22 mouse cellular contexts compared by ENCODE assay signal in genomic region chr10:92606761-92607160, GRCm38 (mm10).
DNase-seq lines count a peak whose midpoint lies in the region; ATAC-seq lines count a peak whose summit lies in the region.
"Had no signal": no experiment of that assay in that cellular context is flagged by ENCODE, and none has a peak within 500 bp of the region (broad histone marks: within the 10 kb centered on the region; RNA-seq: fewer than 3 reads in every experiment).

No protein-coding gene starts in this region.

- no peak overlapping the region for H3K4me2 ChIP-seq in heart, embryonic 12.5 days
- H3K4me2 ChIP-seq: embryonic facial prominence, embryonic 15.5 days; forebrain, embryonic 12.5 days; hindbrain, embryonic 13.5 days; liver, embryonic 12.5 days; lung, embryonic 14.5 days had no signal

- no peak for ATAC-seq in heart, embryonic 12.5 days (ENCODE audit: insufficient number of reproducible peaks, low FRiP score)
- ATAC-seq: activated CD4-positive, CD25-positive, alpha-beta regulatory T cell, adult 4 months; intestine, postnatal 0 days; liver, embryonic 12.5 days; Patski had no signal

- H3K4me1 ChIP-seq in heart, embryonic 12.5 days (replicated peaks): no peaks in the 10 kb centered on the region
- H3K4me1 ChIP-seq: embryonic facial prominence, embryonic 15.5 days; liver, embryonic 12.5 days had no signal

- no peaks in the 10 kb centered on the region for H3K27me3 ChIP-seq in heart, embryonic 12.5 days (replicated peaks)
- H3K27me3 ChIP-seq: embryonic facial prominence, embryonic 15.5 days; hindbrain, embryonic 13.5 days; liver, embryonic 12.5 days; Patski had no signal

- H3K9ac ChIP-seq in heart, embryonic 12.5 days: no peak overlapping the region
- H3K9ac ChIP-seq: embryonic facial prominence, embryonic 15.5 days; forebrain, embryonic 12.5 days; hindbrain, embryonic 13.5 days; liver, embryonic 12.5 days; lung, embryonic 14.5 days had no signal

- H3K36me3 ChIP-seq in heart, embryonic 12.5 days: no peaks in the 10 kb centered on the region
- H3K36me3 ChIP-seq: embryonic facial prominence, embryonic 15.5 days; forebrain, embryonic 12.5 days; hindbrain, embryonic 13.5 days; liver, embryonic 12.5 days had no signal

- H3K4me3 ChIP-seq in heart, embryonic 12.5 days: no peak overlapping the region
- H3K4me3 ChIP-seq: embryonic facial prominence, embryonic 15.5 days; forebrain, embryonic 12.5 days; gastrocnemius, adult 2 months; hindbrain, embryonic 13.5 days; liver, embryonic 12.5 days had no signal

- 41% methylated on average over 4 of the region's 4 CpGs for WGBS in heart, embryonic 12.5 days

- H3K27ac ChIP-seq in heart, embryonic 12.5 days (ENCODE audit: poor library complexity, severe bottlenecking): no peak overlapping the region
- H3K27ac ChIP-seq: embryonic facial prominence, embryonic 15.5 days; forebrain, embryonic 12.5 days; gastrocnemius, adult 2 months; hindbrain, embryonic 13.5 days; liver, embryonic 12.5 days; macrophage had no signal

- no peaks in the 10 kb centered on the region for H3K9me3 ChIP-seq in heart, embryonic 12.5 days (replicated peaks)
- H3K9me3 ChIP-seq: embryonic facial prominence, embryonic 15.5 days; forebrain, embryonic 12.5 days; hindbrain, embryonic 13.5 days; liver, embryonic 12.5 days had no signal

- peak; percentile 58 for DNase-seq in heart, adult 11 months
- peak; percentile 58 for DNase-seq in right cerebral cortex, adult 18-20 months
- no peak for DNase-seq in right cerebral cortex, postnatal 4 days
- peak; percentile 30 to 40 for DNase-seq in frontal cortex, postnatal 36 days (ENCODE audit: low spot score in 2 of 2)
- DNase-seq in right cerebral cortex, postnatal 36 days (ENCODE audit: low spot score in 2 of 2): peak; percentile 27 to 30
- no peak for DNase-seq in spleen, adult 12 weeks (ENCODE audit: low spot score)
- DNase-seq: adrenal gland, postnatal 14 days; cerebellum, adult 8-10 months; gastrocnemius, adult 2 months; heart, adult 18-20 months; lung, embryonic 14.5 days; spleen, adult 18-20 months; thymus, adult 18-20 months had no signal

Comparison
In these comparisons a context has a peak if more than half of its experiments do, and no peak if none do; other contexts are left out.
1. DNase-seq: peak in heart, adult 11 months (single experiment), right cerebral cortex, adult 18-20 months (single experiment), frontal cortex, postnatal 36 days (2 of 2) and right cerebral cortex, postnatal 36 days (2 of 2); none in right cerebral cortex, postnatal 4 days (single experiment) and spleen, adult 12 weeks (single experiment).